Mouse (Mus musculus): ENCODE data around the gene Plekha4.

GRCm38 (mm10) chr7:45564811-45565210 is 38.7 kb downstream of the Plekha4 start:
- TF ChIP-seq CTCF (IDR thresholded peaks at IDR 0.05 in 2 of 3, conservative IDR thresholded peaks at IDR 0.05 in 1 of 3; ENCODE audit: control insufficient read depth in 1 of 3, insufficient read depth in 1 of 3, low read depth in 2 of 3, low read length in 3 of 3, poor library complexity in 1 of 3, severe bottlenecking in 1 of 3): no peak
- no peak for TF ChIP-seq POLR2A (IDR thresholded peaks at IDR 0.05; ENCODE audit: control insufficient read depth in 1 of 2, insufficient read depth in 1 of 2, low read depth in 1 of 2, low read length in 2 of 2, poor library complexity in 1 of 2)
- no peak for TF ChIP-seq GATA1 (IDR thresholded peaks at IDR 0.05; ENCODE audit: low read depth, low read length)
- TF ChIP-seq CHD2 (IDR thresholded peaks at IDR 0.05; ENCODE audit: low read length): no peak
- TF ChIP-seq ZC3H11A (IDR thresholded peaks at IDR 0.05; ENCODE audit: low read depth, low read length): no peak
- TF ChIP-seq E2F4 (IDR thresholded peaks at IDR 0.05; ENCODE audit: borderline replicate concordance, low read depth, low read length): no peak
- TF ChIP-seq BHLHE40 (IDR thresholded peaks at IDR 0.05; ENCODE audit: borderline replicate concordance, low read depth, low read length): no peak
- no peak for TF ChIP-seq KAT2A (conservative IDR thresholded peaks at IDR 0.05; ENCODE audit: low read depth, low read length)
- TF ChIP-seq ZNF384 (IDR thresholded peaks at IDR 0.05; ENCODE audit: low read depth, low read length): no peak
- no peak for TF ChIP-seq TAL1 (IDR thresholded peaks at IDR 0.05; ENCODE audit: low read length)
- no peak for TF ChIP-seq USF2 (IDR thresholded peaks at IDR 0.05; ENCODE audit: borderline replicate concordance in 1 of 2, insufficient read depth in 1 of 2, low read depth in 1 of 2, low read length in 2 of 2)
- no peak for TF ChIP-seq MXI1 (IDR thresholded peaks at IDR 0.05; ENCODE audit: low read depth, low read length)

All from MEL (cell line).